Mouse (Mus musculus): ENCODE results near the gene Myo1d. TPM values are rescaled to one million over a fixed set of nuclear protein-coding genes. Genes with fewer than 3 reads are reported as not detected.

Myo1d gene
- polyA plus RNA-seq, 1 experiment from 2014 or later: 26.4 TPM

DNA sequence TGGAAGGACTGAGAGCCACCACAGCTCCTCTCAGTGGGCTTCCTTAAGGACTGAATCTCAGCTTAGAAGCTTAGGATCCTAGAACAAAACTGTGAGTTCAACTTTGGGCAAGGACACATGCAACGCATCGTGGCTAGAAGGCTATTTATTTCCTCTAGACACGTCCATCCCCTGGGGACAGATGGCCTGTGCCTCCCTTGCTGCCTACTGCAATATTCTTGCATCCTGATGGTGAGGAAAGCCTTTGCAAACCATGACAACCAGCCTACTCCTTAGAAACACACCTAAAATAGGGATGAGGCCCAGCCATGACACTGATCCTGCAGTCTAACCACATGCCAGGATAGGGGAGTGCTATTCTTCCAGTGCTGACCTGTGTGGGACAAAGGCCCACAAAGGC, 274.2 kb downstream of the Myo1d start:
- 73% methylated on average over 3 of the region's 3 CpGs for WGBS
- no peaks in the 10 kb centered on the region for H3K27me3 ChIP-seq (replicated peaks; ENCODE audit: insufficient read depth, low read length)
- H3K4me3 ChIP-seq (ENCODE audit: low read depth, low read length): no peak overlapping the region
- H3K4me1 ChIP-seq (ENCODE audit: insufficient read depth, low read depth, low read length): no peaks in the 10 kb centered on the region; the same call in 1 of the 2 replicates
- H3K9ac ChIP-seq (replicated peaks; ENCODE audit: low read depth): no peak overlapping the region
- H3K9me3 ChIP-seq (ENCODE audit: low read length): no peaks in the 10 kb centered on the region
- ATAC-seq (no peak), DNase-seq (ENCODE audit: low spot score) (no peak)
- H3K27ac ChIP-seq (ENCODE audit: low read length): no peak overlapping the region
- no peak for TF ChIP-seq EP300 (IDR thresholded peaks at IDR 0.05)
- no peak for TF ChIP-seq CTCF (IDR thresholded peaks at IDR 0.05)
- no peaks in the 10 kb centered on the region for H3K36me3 ChIP-seq (ENCODE audit: insufficient read depth, low read length)
- H3K4me2 ChIP-seq (replicated peaks; ENCODE audit: low read depth, low read length): no peak overlapping the region

DNA sequence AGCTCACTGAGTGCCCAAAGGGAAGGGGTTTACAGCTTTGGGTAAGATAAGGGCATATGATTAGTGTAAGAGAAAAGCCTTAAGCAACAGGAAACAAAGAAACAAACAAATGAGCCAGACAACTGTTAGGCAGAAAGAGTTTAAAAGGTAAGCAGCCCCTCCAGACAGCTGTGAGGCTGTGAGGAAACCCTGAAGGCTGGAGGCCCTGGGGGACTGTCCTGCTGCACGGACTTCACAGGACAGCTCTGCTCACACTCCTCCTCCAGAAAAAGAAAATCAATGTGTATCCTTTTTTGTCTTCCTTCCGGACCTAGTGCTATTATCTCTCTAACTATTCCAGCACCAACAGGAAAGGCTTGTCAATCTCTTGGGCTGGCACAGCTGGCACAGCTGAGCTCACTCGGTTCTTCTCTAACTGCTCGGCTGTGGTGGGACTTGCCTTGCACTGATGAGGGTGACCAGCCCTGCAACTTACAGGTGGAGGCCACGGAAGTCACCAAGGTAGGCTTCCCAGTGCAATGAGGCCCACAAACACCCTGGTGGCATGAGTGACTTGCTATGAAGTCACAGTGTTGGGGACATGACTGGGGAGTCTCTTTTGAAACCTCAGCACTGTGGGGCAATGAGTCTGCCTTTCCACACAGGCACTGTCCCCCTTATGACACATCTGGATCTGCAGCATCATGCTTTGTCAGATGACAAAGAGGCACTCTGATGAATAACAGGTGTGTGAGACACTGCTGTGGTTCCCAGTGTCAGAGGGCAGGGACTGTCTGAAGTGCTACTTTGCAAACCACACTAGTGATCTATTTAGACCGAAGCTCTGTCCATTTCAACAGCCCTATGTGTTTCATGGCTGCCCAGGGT, 275.1 kb downstream of the Myo1d start:
- Histone ChIP-seq H3K27ac (ENCODE audit: low read length) (no peak overlapping the region), H3K4me3 (ENCODE audit: low read depth, low read length) (no peak overlapping the region), H3K27me3 (replicated peaks; ENCODE audit: insufficient read depth, low read length) (no peaks in the 10 kb centered on the region), H3K9me3 (ENCODE audit: low read length) (no peaks in the 10 kb centered on the region), H3K36me3 (ENCODE audit: insufficient read depth, low read length) (no peaks in the 10 kb centered on the region), H3K4me1 (ENCODE audit: insufficient read depth, low read depth, low read length) (no peaks in the 10 kb centered on the region; the same call in 1 of the 2 replicates), H3K9ac (replicated peaks; ENCODE audit: low read depth) (no peak overlapping the region), H3K4me2 (replicated peaks; ENCODE audit: low read depth, low read length) (no peak overlapping the region)
- no peak for DNase-seq (ENCODE audit: low spot score)
- TF ChIP-seq CTCF (IDR thresholded peaks at IDR 0.05): no peak
- TF ChIP-seq EP300 (IDR thresholded peaks at IDR 0.05): no peak
- ATAC-seq: no peak
- WGBS: 44% methylated on average over 6 of the region's 6 CpGs

DNA sequence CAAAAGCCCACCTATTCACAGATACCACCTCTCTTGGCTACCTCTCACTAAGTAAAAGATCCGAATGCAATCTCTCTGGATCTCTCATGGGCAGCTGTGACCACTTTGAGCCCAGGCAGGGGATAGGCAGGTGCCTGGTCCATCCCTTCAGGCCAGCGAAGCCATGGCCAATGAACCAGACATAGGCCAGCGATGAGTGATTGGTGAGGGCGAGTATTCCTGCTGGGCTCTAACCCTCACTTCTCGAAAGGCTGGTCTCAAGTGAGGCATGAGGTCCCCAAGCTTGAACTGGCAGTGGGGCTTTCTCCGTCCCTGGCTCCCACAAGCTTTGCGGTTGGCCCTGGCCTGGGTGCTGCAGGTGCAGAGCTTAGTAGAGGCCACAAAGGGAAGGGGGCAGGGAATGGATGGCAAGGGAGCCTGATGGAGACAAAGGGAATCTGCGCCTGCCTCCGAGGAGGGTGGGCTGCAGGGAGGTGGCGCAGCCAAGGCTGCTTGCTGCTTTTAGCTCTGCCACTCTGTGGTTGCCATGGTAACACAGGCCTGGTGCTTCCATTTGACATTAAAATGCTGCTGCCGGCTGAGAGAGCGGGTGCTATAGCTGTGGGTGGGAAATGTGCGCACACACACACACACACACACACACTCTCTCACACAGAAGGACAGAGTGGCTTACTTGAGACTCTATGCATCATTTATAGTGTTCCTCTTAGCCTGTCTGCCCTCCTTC, 275.9 kb downstream of the Myo1d start:
- H3K27ac ChIP-seq (ENCODE audit: low read length): no peak overlapping the region
- ATAC-seq (no peak), DNase-seq (ENCODE audit: low spot score) (peak; percentile 14)
- H3K9ac ChIP-seq (replicated peaks; ENCODE audit: low read depth): no peak overlapping the region
- H3K4me3 ChIP-seq (ENCODE audit: low read depth, low read length): no peak overlapping the region
- no peak overlapping the region for H3K4me2 ChIP-seq (replicated peaks; ENCODE audit: low read depth, low read length)
- peaks cover 4% of the 10 kb centered on the region; the same call in 1 of the 2 replicates for H3K4me1 ChIP-seq (ENCODE audit: insufficient read depth, low read depth, low read length)
- WGBS: 52% methylated on average over 13 of the region's 13 CpGs
- H3K27me3 ChIP-seq (replicated peaks; ENCODE audit: insufficient read depth, low read length): no peaks in the 10 kb centered on the region
- TF ChIP-seq CTCF (IDR thresholded peaks at IDR 0.05) (no peak), EP300 (IDR thresholded peaks at IDR 0.05) (no peak)
- H3K9me3 ChIP-seq (ENCODE audit: low read length): no peaks in the 10 kb centered on the region
- no peaks in the 10 kb centered on the region for H3K36me3 ChIP-seq (ENCODE audit: insufficient read depth, low read length)

DNA sequence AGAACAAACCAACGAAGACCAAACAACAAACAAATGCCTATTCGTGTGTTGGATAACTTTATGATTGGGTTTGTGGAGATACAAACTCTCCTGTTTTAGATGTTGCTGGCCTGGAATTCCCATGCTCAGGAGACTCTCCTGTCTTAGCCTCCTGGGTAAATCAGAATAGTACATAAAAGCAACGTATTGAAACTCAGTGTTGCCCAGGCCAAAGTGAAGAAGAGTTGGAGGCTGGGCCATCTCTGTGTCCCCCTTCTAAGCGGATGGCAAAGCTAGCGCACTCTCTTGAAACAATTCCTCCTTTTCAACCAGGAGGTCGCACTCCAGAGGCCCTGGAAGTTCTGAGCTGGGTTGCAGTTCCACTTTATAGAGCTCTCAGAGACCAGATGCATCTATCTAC, 276.5 kb downstream of the Myo1d start:
- 84% methylated on average over 6 of the region's 6 CpGs for WGBS
- Histone ChIP-seq H3K9me3 (ENCODE audit: low read length) (no peaks in the 10 kb centered on the region), H3K9ac (replicated peaks; ENCODE audit: low read depth) (no peak overlapping the region), H3K27ac (ENCODE audit: low read length) (no peak overlapping the region), H3K4me2 (replicated peaks; ENCODE audit: low read depth, low read length) (no peak overlapping the region), H3K4me3 (ENCODE audit: low read depth, low read length) (no peak overlapping the region), H3K4me1 (ENCODE audit: insufficient read depth, low read depth, low read length) (peaks cover 7% of the 10 kb centered on the region; the same call in 1 of the 2 replicates), H3K36me3 (ENCODE audit: insufficient read depth, low read length) (no peaks in the 10 kb centered on the region), H3K27me3 (replicated peaks; ENCODE audit: insufficient read depth, low read length) (no peaks in the 10 kb centered on the region)
- ATAC-seq (no peak), DNase-seq (ENCODE audit: low spot score) (no peak)
- TF ChIP-seq EP300 (IDR thresholded peaks at IDR 0.05): no peak
- no peak for TF ChIP-seq CTCF (IDR thresholded peaks at IDR 0.05)

DNA sequence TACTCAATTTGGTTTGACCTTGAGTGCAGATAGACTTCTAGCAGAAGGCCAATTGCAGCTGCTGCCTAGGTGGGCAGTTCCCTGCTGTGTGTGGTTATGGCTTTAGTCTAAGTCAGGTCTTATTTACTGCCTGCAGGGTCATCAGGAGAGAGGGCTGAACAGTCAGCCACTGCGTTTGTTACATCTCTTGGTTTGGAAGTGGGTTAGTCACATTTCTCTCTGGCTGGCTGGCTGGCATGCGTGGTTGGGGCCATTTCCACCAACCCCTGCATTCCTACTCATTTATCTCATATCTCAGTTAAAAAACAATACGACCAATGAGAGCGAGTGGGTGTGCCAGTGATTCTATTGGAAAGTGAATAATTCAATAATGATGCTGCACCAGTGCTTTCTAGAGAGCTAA, 280.3 kb downstream of the Myo1d start:
- Histone ChIP-seq H3K36me3 (ENCODE audit: insufficient read depth, low read length) (no peaks in the 10 kb centered on the region), H3K4me1 (ENCODE audit: insufficient read depth, low read depth, low read length) (peaks cover 7% of the 10 kb centered on the region; the same call in 1 of the 2 replicates), H3K27ac (ENCODE audit: low read length) (no peak overlapping the region), H3K4me2 (replicated peaks; ENCODE audit: low read depth, low read length) (no peak overlapping the region), H3K9me3 (ENCODE audit: low read length) (no peaks in the 10 kb centered on the region), H3K4me3 (ENCODE audit: low read depth, low read length) (no peak overlapping the region), H3K9ac (replicated peaks; ENCODE audit: low read depth) (no peak overlapping the region), H3K27me3 (replicated peaks; ENCODE audit: insufficient read depth, low read length) (no peaks in the 10 kb centered on the region)
- ATAC-seq: no peak
- 74% methylated on average over 4 of the region's 4 CpGs for WGBS
- DNase-seq (ENCODE audit: low spot score): no peak
- no peak for TF ChIP-seq EP300 (IDR thresholded peaks at IDR 0.05)
- no peak for TF ChIP-seq CTCF (IDR thresholded peaks at IDR 0.05)

DNA sequence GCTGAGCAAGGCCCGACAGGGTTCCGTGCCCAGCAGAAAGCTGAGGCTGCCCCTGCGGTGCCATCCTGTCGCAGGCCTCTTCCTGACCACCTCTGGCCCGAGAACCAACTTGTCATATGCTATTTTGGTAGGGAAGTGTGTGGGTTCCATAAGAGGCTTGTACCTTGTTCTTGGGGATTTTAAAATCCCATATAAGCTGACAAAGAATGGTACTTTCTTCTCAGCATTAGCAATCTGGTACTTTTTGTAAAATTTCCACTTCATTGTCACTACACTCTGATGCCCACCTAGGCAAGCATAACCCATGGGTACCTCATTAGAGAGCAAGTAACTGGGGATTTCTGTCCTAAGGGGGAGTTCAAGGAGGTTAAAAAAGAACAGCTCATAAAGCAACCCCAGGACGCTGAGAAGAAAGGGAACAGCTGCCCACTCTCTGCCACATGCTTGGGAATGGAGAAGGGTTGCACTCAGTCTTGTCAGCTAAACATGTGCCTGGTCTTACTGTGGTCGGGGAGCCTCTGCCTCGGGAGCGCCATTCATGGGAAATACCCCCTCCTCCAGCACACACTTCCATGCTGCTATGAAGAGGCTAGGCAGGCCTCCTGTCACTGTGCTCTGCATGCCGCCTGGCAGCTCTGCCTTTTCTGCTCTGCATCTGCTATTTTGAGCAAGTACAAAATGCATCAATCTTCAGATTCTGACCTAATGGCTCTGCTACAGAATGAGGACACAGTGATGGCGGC, 281.3 kb downstream of the Myo1d start:
- TF ChIP-seq EP300 (IDR thresholded peaks at IDR 0.05) (no peak), CTCF (IDR thresholded peaks at IDR 0.05) (no peak)
- H3K9me3 ChIP-seq (ENCODE audit: low read length): no peaks in the 10 kb centered on the region
- H3K27ac ChIP-seq (ENCODE audit: low read length): no peak overlapping the region
- peaks cover 9% of the 10 kb centered on the region; the same call in 1 of the 2 replicates for H3K4me1 ChIP-seq (ENCODE audit: insufficient read depth, low read depth, low read length)
- H3K36me3 ChIP-seq (ENCODE audit: insufficient read depth, low read length): no peaks in the 10 kb centered on the region
- H3K4me2 ChIP-seq (replicated peaks; ENCODE audit: low read depth, low read length): no peak overlapping the region
- H3K27me3 ChIP-seq (replicated peaks; ENCODE audit: insufficient read depth, low read length): no peaks in the 10 kb centered on the region
- 58% methylated on average over 11 of the region's 11 CpGs for WGBS
- no peak for ATAC-seq
- H3K9ac ChIP-seq (replicated peaks; ENCODE audit: low read depth): no peak overlapping the region
- DNase-seq (ENCODE audit: low spot score): no peak
- H3K4me3 ChIP-seq (ENCODE audit: low read depth, low read length): no peak overlapping the region
